Mouse (Mus musculus): ENCODE results near the gene Grk2.

DNA sequence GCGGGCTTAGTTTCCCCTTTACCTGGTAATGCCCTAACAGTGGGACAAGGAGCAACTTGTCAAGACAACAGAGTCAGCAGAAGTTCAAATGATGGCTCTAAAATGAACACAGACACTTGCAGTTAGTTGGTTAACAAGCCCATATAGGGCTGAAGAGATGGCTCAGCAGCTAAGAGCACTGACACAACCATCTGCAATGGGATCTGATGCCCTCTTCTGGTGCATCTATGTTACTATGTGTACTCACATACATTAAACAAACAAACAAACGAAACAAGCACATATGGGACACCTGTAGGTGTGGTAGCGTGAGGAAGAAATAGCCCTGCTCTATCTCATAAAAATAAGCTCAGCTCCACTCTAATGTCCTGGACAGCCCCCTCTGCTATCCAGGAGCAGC lies 63.6 kb downstream of the Grk2 start:
- TF ChIP-seq CTCF (IDR thresholded peaks at IDR 0.05; ENCODE audit: borderline replicate concordance, insufficient read depth, low read depth, low read length) (no peak), POLR2A (IDR thresholded peaks at IDR 0.05; ENCODE audit: borderline replicate concordance, insufficient read depth, low read length) (no peak)

All from cerebellum, adult 2 months (tissue).